Mouse (Mus musculus): ENCODE results near the gene Tent4a.

Tent4a gene

DNA sequence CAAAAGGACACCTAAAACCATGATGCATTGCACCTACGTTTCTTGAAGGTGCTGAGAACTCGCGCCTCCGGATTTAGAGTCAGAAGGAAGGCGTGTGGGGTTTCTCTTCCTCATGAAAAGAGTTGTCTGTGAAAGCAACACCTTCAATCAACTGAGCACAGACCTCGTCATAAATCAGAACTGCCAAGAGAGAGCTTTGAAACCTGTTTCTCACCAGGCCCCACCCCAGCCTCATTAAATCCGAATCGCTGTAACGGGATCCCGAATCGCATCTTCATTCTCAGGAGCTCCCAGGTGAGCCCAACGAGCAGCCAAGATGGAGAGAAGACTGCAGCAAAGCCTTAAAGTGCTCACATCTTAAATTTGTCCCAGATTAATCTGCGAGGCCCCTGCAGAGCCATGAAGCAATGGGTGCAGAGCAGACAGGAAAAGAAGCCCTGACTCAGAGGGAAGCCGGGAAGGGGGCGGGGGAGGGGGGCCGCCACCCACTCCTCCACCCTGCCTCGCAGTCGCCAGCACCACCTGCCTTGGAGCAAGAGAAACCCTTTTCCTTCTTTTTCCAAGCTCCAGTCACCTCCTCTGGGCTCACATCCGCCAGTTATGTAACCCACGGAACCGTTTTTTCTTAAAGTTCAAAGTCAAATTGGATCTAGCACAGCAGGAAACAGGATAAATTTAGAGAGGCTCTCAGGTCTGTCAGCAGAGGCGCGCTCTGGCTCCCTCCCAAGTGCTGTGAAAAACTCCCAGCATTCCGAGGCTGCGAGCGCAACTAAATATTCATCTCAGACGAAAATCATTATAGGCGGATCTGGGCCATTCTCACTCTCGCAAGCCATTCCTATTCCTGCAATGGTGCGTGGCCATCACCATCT, 52.5 kb downstream of the Tent4a start:
- peak; percentile 88 to 95 for DNase-seq (ENCODE audit: low spot score in 2 of 2)

DNA sequence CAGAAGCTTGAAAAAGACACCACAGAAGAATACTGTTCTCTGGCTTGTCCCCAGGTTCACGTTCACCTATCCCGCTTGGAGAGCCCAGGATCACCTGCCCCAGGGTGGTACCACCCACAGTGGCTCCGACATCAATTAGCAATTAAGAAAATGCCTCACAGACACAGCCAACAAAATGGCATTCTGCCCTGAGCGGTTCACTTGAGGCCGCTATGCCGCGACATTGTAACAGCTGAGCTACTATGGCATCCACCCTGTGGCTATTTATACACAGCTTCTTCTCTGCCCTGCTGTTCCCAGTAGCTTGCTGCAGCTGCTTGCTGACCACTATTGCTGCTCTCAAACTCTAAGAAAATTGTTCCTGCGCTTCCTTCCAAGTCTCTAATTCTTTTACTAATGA, 53.4 kb downstream of the Tent4a start:
- peak; percentile 31 to 58 for DNase-seq (ENCODE audit: low spot score in 2 of 2)

DNA sequence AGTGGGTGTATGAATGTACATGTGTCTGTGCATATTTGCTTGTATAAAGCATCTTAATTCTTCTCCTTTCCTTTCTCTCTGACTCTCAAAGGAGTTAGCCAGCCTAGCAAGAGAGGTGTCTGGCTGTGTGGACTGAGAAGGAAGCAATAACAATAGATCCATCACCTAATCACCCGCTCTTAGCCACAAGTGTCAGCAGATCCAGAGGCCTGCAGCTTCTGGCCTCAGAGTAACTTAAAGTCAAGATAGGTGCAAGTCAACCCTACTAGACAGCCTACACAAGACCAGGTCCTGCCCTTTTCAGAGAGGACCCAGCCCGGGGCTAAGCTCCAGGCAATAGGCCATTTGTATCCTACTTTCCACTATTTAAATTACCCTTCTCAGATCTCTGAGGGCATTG, 54.5 kb downstream of the Tent4a start:
- DNase-seq (ENCODE audit: low spot score in 2 of 2), result no peak

DNA sequence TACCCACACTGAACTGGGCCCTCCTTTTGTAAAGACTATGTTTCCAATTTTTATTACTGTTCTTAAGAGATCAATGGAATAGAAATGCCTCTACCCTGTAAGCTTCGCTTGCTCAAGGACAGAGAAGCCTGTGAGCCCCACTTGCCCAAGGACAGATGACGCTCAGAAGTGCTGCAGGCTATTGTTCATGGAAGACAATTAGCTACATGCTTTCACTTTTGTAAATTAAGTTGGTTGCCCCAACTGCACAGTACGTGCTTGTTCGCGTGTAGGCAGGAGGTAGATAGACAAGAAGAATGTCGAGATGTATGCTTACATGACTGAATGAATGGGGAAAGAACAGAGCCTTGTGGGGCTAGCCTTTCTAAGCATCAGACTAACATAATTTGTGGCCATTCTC, 55.7 kb downstream of the Tent4a start:
- DNase-seq (ENCODE audit: low spot score in 2 of 2), result no peak

DNA sequence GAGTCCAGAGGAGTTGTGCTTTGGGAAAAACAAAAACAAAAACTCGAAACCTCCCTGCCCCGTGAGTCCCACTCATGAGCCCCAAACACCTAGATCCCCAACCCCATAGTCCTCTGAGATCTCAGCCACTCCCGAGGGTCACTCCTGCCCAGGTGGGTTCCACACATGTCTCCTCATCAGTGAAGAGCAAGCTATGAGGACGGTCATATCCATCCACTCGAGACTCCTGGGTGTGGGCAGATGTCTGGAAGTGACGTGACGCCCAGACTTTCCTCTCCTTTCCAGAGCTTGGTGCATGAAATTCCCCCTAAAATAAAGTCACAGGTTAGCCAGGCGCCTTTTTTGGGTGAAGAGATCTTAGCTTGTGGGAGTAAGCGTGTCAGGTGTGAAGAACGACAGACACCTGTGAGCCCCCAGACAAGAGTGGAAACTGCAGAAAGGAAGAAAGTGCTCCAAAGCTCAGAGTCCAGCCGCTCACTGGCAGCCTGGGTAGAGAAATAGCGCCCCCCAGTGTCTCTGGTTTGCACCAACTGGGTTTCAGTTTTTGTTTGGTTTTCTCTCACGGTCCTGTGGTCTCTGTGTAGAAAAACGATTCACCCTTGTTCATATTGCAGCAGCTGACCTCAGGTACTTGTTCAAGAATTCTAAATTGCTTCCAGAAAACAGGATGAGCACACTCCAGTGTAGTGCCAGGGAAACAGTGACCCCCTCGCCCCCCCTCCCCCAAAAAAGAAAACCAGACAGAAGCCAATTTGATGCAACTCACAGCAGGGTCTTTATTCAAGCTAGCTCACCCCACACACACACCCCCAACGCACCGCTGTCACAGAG, 73.6 kb downstream of the Tent4a start:
- peak; percentile 76 to 83 for DNase-seq (ENCODE audit: low spot score in 2 of 2)

DNA sequence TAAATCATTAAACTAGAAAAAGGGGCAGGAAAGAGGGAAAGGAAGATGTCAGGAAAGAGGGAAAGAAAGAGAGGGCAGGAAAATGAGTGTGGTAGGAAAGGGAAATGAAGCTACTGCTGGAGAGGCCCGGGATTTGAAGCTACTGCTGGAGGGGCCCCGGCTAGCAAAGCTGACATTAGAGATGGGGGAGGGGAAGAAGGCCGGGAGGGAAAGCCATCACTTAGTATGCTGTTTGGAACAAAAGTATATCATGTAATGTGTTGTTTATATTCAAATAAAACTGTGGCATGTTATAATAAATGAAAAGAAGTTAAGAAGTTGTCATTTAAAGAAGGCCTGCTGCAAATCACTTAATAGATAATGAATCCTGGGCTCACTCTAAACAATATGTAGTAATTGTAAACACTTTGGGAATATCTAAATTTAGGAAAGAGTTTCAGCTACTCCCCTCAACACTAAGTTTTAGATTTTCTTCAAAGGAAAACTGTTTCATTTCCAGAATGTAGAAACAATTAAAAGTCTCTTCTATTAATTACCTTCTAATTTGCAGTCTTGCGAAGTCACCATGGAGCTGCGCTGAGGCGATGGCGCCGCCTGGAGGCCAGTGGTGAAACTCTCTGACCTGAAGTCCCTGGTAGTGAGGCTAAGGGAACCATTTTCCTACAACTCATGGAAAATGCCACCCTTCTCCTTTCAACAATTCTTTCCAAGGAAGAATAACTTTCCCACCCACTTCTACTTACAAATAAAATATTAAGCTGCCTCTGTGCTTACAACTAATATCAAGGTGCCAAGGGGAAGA, 74.6 kb downstream of the Tent4a start:
- peak; percentile 70 to 82 for DNase-seq (ENCODE audit: low spot score in 2 of 2)

DNA sequence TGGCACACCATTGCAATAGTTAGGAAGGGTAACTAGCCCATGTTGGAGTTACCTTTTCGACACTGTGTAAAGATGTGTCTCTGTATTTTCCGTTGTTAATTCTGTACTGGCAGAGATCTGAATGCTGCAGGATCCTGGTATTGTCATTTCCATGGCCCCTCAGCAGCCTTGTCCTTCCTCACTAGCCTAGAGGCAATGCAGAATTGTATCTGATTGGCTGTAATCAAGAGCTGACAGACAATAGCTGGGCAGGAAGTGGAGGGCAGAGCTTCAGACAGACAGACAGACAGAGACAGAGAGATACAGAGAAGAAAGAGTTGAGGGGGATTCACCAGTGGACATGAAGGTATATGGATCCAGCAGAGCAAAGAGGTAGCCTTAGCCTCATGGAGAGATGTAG, 75.5 kb downstream of the Tent4a start:
- no peak for DNase-seq (ENCODE audit: low spot score in 2 of 2)

DNA sequence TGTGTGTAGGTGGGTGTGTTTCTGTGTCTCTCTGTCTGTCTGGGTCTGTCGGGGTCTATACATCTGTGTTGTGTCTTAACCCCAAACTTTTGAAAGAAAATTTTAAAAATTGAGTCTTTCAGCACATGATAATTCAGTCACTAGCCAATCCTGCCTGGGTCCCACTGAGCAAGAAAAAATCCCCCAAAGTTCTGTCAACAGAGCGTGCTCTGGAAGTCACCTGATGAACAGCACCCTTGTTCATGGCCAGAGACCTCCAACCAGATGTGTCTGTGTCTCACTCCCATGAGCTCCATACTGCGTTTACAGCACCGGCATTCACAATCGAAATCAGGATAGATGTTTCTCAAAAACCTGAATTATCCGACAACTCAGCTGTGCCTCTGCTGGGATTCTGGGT, 76.0 kb downstream of the Tent4a start:
- DNase-seq (ENCODE audit: low spot score in 2 of 2), result no peak

DNA sequence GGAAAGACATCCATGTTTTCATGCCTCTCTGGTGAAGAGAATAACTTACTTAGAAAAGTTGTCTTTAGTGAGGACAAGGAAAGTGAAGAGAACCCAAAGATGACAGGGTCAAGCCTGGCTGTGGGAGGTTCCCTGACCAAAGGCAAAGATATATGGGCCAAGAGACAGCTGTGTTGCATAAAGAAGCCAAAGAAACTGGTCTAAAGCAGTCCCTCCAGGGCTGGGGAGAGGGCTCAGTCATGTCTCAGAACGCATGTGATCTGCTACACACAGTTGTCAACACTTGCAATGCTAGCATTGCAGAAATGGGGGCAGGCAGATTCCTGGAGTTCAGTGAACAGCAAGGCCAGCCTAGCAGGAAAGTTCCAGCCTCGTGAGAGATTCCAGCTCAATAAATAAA, 77.3 kb downstream of the Tent4a start:
- no peak for DNase-seq (ENCODE audit: low spot score in 2 of 2)

DNA sequence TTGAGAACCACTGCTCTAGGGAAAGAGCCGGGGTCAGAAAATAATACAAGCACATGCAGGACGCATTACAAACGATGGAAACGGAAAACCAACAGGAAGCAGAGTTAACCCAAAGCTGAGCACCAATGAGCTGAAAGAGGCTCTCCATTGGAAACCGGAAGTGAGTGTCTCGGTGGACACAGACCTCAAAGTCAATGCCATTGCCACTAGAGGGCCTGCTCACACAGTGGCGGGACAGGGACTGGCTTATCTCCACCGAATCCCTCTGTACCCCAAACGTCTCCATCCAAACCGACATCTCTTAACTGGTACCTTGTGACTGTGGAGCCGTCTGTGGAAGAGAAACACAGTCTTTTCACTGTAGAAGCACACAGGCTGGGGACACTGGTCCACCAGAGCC, 77.8 kb downstream of the Tent4a start:
- no peak for DNase-seq (ENCODE audit: low spot score in 2 of 2)

DNA sequence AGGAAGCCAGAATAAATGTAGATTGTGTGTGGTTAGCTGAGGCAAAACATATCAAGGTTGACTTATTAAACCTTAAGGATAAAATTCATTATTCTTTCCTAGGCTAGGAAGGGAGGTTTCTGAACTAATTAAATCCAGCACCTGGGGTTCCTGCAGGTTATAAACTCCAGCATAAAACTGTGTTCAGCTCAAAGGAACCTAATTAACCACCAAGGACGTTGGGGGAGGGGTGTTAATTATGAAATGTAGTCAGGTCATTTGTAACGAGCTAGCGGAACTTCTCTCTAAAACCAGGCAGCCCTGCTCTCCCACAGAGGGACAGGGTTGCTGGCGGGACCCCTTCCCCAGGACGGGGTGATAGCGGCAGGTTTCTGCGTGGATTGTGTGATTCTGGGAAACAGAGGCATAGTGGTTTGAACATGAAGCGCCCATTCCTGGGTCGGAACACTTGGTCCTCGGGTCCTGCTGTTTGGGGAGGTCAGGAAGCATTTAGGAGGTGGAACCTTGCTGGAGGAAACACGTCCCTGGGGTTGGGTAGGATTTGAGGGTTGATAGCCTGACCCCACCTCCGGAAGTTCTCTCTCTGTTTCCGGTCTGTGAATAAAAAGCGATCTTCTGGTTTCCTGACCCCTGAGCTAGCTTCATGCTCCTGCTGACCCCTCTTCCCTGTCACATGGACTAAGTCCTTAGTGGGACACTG, 78.8 kb downstream of the Tent4a start:
- no peak for DNase-seq (ENCODE audit: low spot score in 2 of 2)
